In genomic region chr1:74858171-74858719, GRCm38 (mm10) we compare ENCODE assay signal across 8 mouse cellular contexts. TPM values are rescaled to one million over a fixed set of nuclear protein-coding genes. Genes with fewer than 3 reads are reported as not detected.
DNase-seq lines count a peak whose midpoint lies in the region; ATAC-seq lines count a peak whose summit lies in the region.

No protein-coding gene starts in this region.

- under 1% methylated on average over 29 of the region's 29 CpGs for WGBS in forebrain, embryonic 13.5 days

- no peaks in the 10 kb centered on the region for H3K9me3 ChIP-seq in forebrain, embryonic 13.5 days (replicated peaks)

- H3K4me2 ChIP-seq in forebrain, embryonic 13.5 days: peak overlapping the region; percentile 88

- H3K27me3 ChIP-seq in forebrain, embryonic 13.5 days: peaks cover 68% of the 10 kb centered on the region

- H3K4me3 ChIP-seq in forebrain, embryonic 13.5 days: peak overlapping the region; percentile 73

- intact Hi-C loops in heart, postnatal 14 days (cut with DNase I): no loop called here

- H3K27ac ChIP-seq in forebrain, embryonic 13.5 days: no peak overlapping the region

- peak; percentile 52 for ATAC-seq in forebrain, embryonic 13.5 days

- H3K4me1 ChIP-seq in forebrain, embryonic 13.5 days: peaks cover 48% of the 10 kb centered on the region

- H3K36me3 ChIP-seq in forebrain, embryonic 13.5 days (ENCODE audit: poor library complexity, severe bottlenecking): no peaks in the 10 kb centered on the region

- H3K9ac ChIP-seq in forebrain, embryonic 13.5 days: peak overlapping the region; percentile 69

- peak; percentile 99 for DNase-seq in ES-CJ7 (ENCODE audit: low read depth, low spot score)
- DNase-seq in c-Kit-positive CD71-positive TER-119-negative erythroid progenitor cells, embryonic 14.5 days (ENCODE audit: low read depth): peak; percentile 20
- peak; percentile 72 to 78 for DNase-seq in heart, postnatal 14 days
- peak; percentile 91 to 94 for DNase-seq in layer of hippocampus, adult 18-20 months (ENCODE audit: low spot score in 2 of 2)
- peak; percentile 27 to 42 for DNase-seq in lung, adult 18-20 months
- DNase-seq in ovary, postnatal 10 days (ENCODE audit: low spot score): peak; percentile 36
- no peak for DNase-seq in spleen, postnatal 36 days (ENCODE audit: low spot score in 2 of 2)

RNA-seq across cellular contexts. Expression of gene Cdk5r2, which starts 3.5 kb away (rescaled TPM):
- 0.76 and 1.3 TPM in 2 replicates for polyA plus RNA-seq in forebrain, embryonic 13.5 days (2015; fragmentation: Nextera tagmentation; extraction: Ambion mirVana)
- total RNA-seq in heart, postnatal 14 days (2021): not detected
- total RNA-seq in layer of hippocampus, adult 18-20 months (2021): 100 to 1,000 TPM; 203 to 204 TPM

RNA-seq across cellular contexts. Expression of gene Fev, which starts 27.0 kb away (rescaled TPM):
- polyA plus RNA-seq in forebrain, embryonic 13.5 days (2015; fragmentation: Nextera tagmentation; extraction: Ambion mirVana): not detected in 2 replicates
- not detected for total RNA-seq in heart, postnatal 14 days (2021)
- total RNA-seq in layer of hippocampus, adult 18-20 months (2021): not detected

RNA-seq across cellular contexts. Expression of gene Cryba2, which starts 34.7 kb away (rescaled TPM):
- polyA plus RNA-seq in forebrain, embryonic 13.5 days (2015; fragmentation: Nextera tagmentation; extraction: Ambion mirVana): not detected in 2 replicates
- total RNA-seq in heart, postnatal 14 days (2021): not detected
- under 1 TPM in 1 of 2 experiments, not detected in 1; 0.48 TPM for total RNA-seq in layer of hippocampus, adult 18-20 months (2021)

Comparison
In these comparisons a context has a peak if more than half of its experiments do, and no peak if none do; other contexts are left out.
1. DNase-seq: peak in ES-CJ7 (single experiment), c-Kit-positive CD71-positive TER-119-negative erythroid progenitor cells, embryonic 14.5 days (single experiment), heart, postnatal 14 days (2 of 2), layer of hippocampus, adult 18-20 months (2 of 2), lung, adult 18-20 months (2 of 2) and ovary, postnatal 10 days (single experiment); none in spleen, postnatal 36 days (0 of 2).
2. RNA of gene Cdk5r2, which starts 3.5 kb away (total RNA-seq): 203 to 204 TPM in layer of hippocampus, adult 18-20 months; not detected in heart, postnatal 14 days; every median in the first group is over 100 times any median in the second.